24 mouse cellular contexts compared by ENCODE assay signal in the genomic region with DNA sequence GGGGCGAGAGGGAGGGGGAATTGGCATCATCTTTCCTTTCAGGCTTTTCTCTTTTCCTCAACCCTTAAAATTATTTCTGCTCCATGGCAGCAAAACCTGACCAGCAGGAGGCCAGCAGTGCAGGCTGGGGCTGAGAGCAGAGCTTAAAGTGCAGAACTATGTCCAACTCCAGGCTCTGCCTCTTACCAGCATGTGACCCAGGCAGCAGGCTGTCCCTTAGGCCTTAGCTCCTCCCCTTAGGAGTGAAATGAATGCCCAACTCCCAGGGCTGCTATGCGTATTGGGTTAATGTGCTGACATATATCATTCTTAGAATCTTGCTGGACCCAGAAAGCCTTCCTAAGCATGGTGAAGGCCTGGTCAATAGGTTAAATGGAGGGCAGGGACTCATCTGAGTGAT.
DNase-seq lines count a peak whose midpoint lies in the region; ATAC-seq and TF ChIP-seq lines count a peak whose summit lies in the region.
"Had no signal": no experiment of that assay in that cellular context is flagged by ENCODE, and none has a peak within 500 bp of the region (broad histone marks: within the 10 kb centered on the region; RNA-seq: fewer than 3 reads in every experiment).

No protein-coding gene starts in this region.

- H3K27me3 ChIP-seq in kidney, embryonic 16.5 days (ENCODE audit: insufficient read depth, low read length): no peaks in the 10 kb centered on the region
- H3K27me3 ChIP-seq in midbrain, embryonic 11.5 days (ENCODE audit: control insufficient read depth, insufficient read depth, low read length): no peaks in the 10 kb centered on the region
- H3K27me3 ChIP-seq in midbrain, embryonic 14.5 days (ENCODE audit: control insufficient read depth, insufficient read depth, low read length): no peaks in the 10 kb centered on the region
- H3K27me3 ChIP-seq in liver, postnatal 0 days (ENCODE audit: insufficient read depth, low read length): no peaks in the 10 kb centered on the region
- H3K27me3 ChIP-seq: CH12.LX; embryonic facial prominence, embryonic 13.5 days had no signal

- no peaks in the 10 kb centered on the region for H3K9me3 ChIP-seq in kidney, embryonic 16.5 days (ENCODE audit: low read length)
- no peaks in the 10 kb centered on the region for H3K9me3 ChIP-seq in midbrain, embryonic 11.5 days (ENCODE audit: control insufficient read depth, low read length)
- H3K9me3 ChIP-seq in midbrain, embryonic 14.5 days (ENCODE audit: control insufficient read depth, low read length): no peaks in the 10 kb centered on the region
- no peaks in the 10 kb centered on the region for H3K9me3 ChIP-seq in liver, postnatal 0 days (ENCODE audit: low read length)
- H3K9me3 ChIP-seq: embryonic facial prominence, embryonic 13.5 days; heart, embryonic 10.5 days had no signal

- no peak for TF ChIP-seq CTCF in liver, postnatal 0 days (IDR thresholded peaks at IDR 0.05; ENCODE audit: low read depth)

- H3K27ac ChIP-seq in kidney, embryonic 16.5 days (ENCODE audit: low read length): no peak overlapping the region
- H3K27ac ChIP-seq in midbrain, embryonic 11.5 days (ENCODE audit: low read depth, low read length): no peak overlapping the region
- no peak overlapping the region for H3K27ac ChIP-seq in midbrain, embryonic 14.5 days (replicated peaks; ENCODE audit: low read depth, low read length)
- no peak overlapping the region for H3K27ac ChIP-seq in liver, postnatal 0 days (ENCODE audit: low read depth)
- H3K27ac ChIP-seq: embryonic facial prominence, embryonic 13.5 days; gastrocnemius, adult 2 months; heart, embryonic 10.5 days had no signal

- no peak overlapping the region for H3K9ac ChIP-seq in kidney, embryonic 16.5 days (replicated peaks; ENCODE audit: low read length)
- no peak overlapping the region for H3K9ac ChIP-seq in midbrain, embryonic 11.5 days (ENCODE audit: low read length)
- no peak overlapping the region for H3K9ac ChIP-seq in midbrain, embryonic 14.5 days (replicated peaks; ENCODE audit: low read length)
- no peak overlapping the region for H3K9ac ChIP-seq in liver, postnatal 0 days (replicated peaks)
- H3K9ac ChIP-seq: embryonic facial prominence, embryonic 13.5 days had no signal

- WGBS in kidney, embryonic 16.5 days: 58% methylated on average over 2 of the region's 2 CpGs
- WGBS in midbrain, embryonic 11.5 days: 67% methylated on average over 2 of the region's 2 CpGs
- 77% methylated on average over 2 of the region's 2 CpGs for WGBS in midbrain, embryonic 14.5 days
- WGBS in liver, postnatal 0 days (ENCODE audit: insufficient replicate concordance): 65% methylated on average over 2 of the region's 2 CpGs

- peak; percentile 59; the same call in 1 of the 2 replicates for ATAC-seq in kidney, embryonic 16.5 days (ENCODE audit: low FRiP score, low TSS enrichment)
- ATAC-seq in midbrain, embryonic 11.5 days (ENCODE audit: low FRiP score): peak; percentile 33; the same call in 1 of the 2 replicates
- no peak for ATAC-seq in midbrain, embryonic 14.5 days (ENCODE audit: low FRiP score, low TSS enrichment)
- ATAC-seq in liver, postnatal 0 days: no peak
- ATAC-seq: activated CD4-positive, CD25-positive, alpha-beta regulatory T cell, adult 4 months; forebrain, embryonic 14.5 days; hindbrain, embryonic 16.5 days; inflammation-experienced regulatory T-cells, adult 6 months; Patski had no signal

- TF ChIP-seq EP300 in liver, postnatal 0 days (IDR thresholded peaks at IDR 0.05; ENCODE audit: low read depth): no peak

- DNase-seq in heart, adult 11 months: peak; percentile 82
- no peak for DNase-seq in heart, adult 9 months (ENCODE audit: low spot score in 2 of 2)
- DNase-seq in kidney, postnatal 36 days: no peak
- DNase-seq in midbrain, embryonic 11.5 days (ENCODE audit: low spot score, missing footprints): no peak
- no peak for DNase-seq in midbrain, embryonic 14.5 days
- DNase-seq in embryo, embryonic 10.5 days (ENCODE audit: low spot score): peak; percentile 20
- DNase-seq in liver, postnatal 0 days: no peak
- DNase-seq: adrenal gland, postnatal 14 days; cerebellum, adult 11-12 months; cerebellum, adult 9-11 months; cerebellum, postnatal 36 days; gastrocnemius, adult 2 months; gastrocnemius, postnatal 25 days; heart, postnatal 10 days; heart, postnatal 4 days had no signal

- H3K4me3 ChIP-seq in kidney, embryonic 16.5 days (ENCODE audit: low read length): no peak overlapping the region
- no peak overlapping the region for H3K4me3 ChIP-seq in midbrain, embryonic 11.5 days (ENCODE audit: low read depth, low read length)
- H3K4me3 ChIP-seq in midbrain, embryonic 14.5 days (replicated peaks; ENCODE audit: low read depth, low read length): no peak overlapping the region
- H3K4me3 ChIP-seq in liver, postnatal 0 days (ENCODE audit: low read depth, low read length): no peak overlapping the region
- H3K4me3 ChIP-seq: embryonic facial prominence, embryonic 13.5 days; gastrocnemius, adult 2 months; heart, embryonic 10.5 days had no signal

- no peaks in the 10 kb centered on the region for H3K4me1 ChIP-seq in kidney, embryonic 16.5 days (ENCODE audit: insufficient read depth, low read length)
- H3K4me1 ChIP-seq in midbrain, embryonic 11.5 days (ENCODE audit: control insufficient read depth, insufficient read depth, low read length): peaks cover 6% of the 10 kb centered on the region; the same call in 1 of the 2 replicates
- H3K4me1 ChIP-seq in midbrain, embryonic 14.5 days (ENCODE audit: control insufficient read depth, insufficient read depth, low read length): peaks cover 7% of the 10 kb centered on the region; the same call in 1 of the 2 replicates
- no peaks in the 10 kb centered on the region for H3K4me1 ChIP-seq in liver, postnatal 0 days (ENCODE audit: insufficient read depth)
- H3K4me1 ChIP-seq: heart, embryonic 10.5 days had no signal

- no peak overlapping the region for H3K4me2 ChIP-seq in kidney, embryonic 16.5 days (replicated peaks; ENCODE audit: low read depth, low read length)
- H3K4me2 ChIP-seq in midbrain, embryonic 11.5 days: no peak overlapping the region
- H3K4me2 ChIP-seq in midbrain, embryonic 14.5 days (ENCODE audit: low read length): no peak overlapping the region
- H3K4me2 ChIP-seq in liver, postnatal 0 days (ENCODE audit: low read depth, low read length): no peak overlapping the region
- H3K4me2 ChIP-seq: embryonic facial prominence, embryonic 13.5 days had no signal

- H3K36me3 ChIP-seq in kidney, embryonic 16.5 days (ENCODE audit: insufficient read depth, low read length): no peaks in the 10 kb centered on the region
- H3K36me3 ChIP-seq in midbrain, embryonic 11.5 days (ENCODE audit: control insufficient read depth, insufficient read depth, low read length): no peaks in the 10 kb centered on the region
- no peaks in the 10 kb centered on the region for H3K36me3 ChIP-seq in midbrain, embryonic 14.5 days (ENCODE audit: control insufficient read depth, insufficient read depth, low read length)
- H3K36me3 ChIP-seq in liver, postnatal 0 days (replicated peaks; ENCODE audit: insufficient read depth, low read length): no peaks in the 10 kb centered on the region
- H3K36me3 ChIP-seq: embryonic facial prominence, embryonic 13.5 days; heart, embryonic 10.5 days had no signal

Comparison
In these comparisons a context has a peak if more than half of its experiments do, and no peak if none do; other contexts are left out.
1. DNase-seq: peak in heart, adult 11 months (single experiment) and embryo, embryonic 10.5 days (single experiment); none in heart, adult 9 months (0 of 2), kidney, postnatal 36 days (0 of 2), midbrain, embryonic 11.5 days (single experiment), midbrain, embryonic 14.5 days (single experiment) and liver, postnatal 0 days (single experiment).
2. ATAC-seq: peak in kidney, embryonic 16.5 days (single experiment) and midbrain, embryonic 11.5 days (single experiment); none in midbrain, embryonic 14.5 days (single experiment) and liver, postnatal 0 days (single experiment).